Mouse (Mus musculus): Measurements from ENCODE around the gene Rpn1.
A peak's percentile ranks its signal among the peaks of the same experiment; 100 is the strongest.
"Not testable (repeated sequence)": the region's sequence is repeated elsewhere in the genome, so short reads cannot be mapped to it uniquely, and the experiment has no call there.

The Rpn1 gene

GRCm38 (mm10) chr6:88123150-88123857 lies 39.0 kb downstream of the Rpn1 start:
- DNase-seq = peak; percentile 49

DNA sequence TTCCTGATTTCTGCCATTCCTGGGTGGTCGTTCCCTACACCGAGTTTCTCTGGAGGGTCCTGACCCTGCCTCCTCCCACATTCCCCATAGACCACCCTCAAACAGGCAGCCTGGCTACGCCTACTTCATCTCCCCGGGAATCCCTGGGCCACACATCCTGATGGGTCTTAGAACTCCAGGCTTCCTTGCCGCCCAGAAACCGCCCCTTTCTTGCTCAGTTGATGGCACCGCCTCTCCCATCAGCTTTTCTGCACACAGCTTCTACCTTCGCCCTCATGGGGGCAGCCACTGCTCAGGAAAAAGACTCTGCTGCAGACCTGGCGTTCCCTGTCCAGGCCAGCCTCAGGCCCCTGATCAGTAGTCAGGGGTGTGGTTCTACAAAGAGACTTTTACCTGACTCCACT lies 39.6 kb downstream of the Rpn1 start:
- DNase-seq = peak; percentile 76

GRCm38 (mm10) chr6:88124551-88124950 lies 40.3 kb downstream of the Rpn1 start:
- no peak for DNase-seq

GRCm38 (mm10) chr6:88125815-88126214 lies 41.5 kb downstream of the Rpn1 start:
- DNase-seq = not testable (repeated sequence)

DNA sequence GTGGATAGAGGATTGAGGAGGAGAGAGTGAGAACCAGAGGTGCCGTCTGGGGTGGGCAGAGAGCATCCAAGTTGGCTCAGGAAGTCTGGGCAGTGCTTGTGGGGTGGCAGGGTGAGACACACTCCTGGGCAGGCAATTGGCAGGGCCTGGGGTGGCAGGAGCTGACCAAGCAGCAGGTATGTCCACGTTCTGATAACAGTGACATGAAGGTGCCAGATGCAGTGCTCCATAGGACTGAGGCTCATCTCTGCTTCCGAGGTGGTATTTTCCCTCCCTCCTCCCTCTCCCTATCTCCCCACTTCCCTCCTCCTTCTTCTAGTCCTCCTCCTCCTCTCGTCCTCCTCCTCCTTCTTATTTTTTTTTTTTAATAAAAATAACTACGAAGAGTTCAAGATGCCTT lies 47.2 kb downstream of the Rpn1 start:
- DNase-seq = no peak

GRCm38 (mm10) chr6:88132051-88132450 lies 47.8 kb downstream of the Rpn1 start:
- peak; percentile 82 for DNase-seq

DNA sequence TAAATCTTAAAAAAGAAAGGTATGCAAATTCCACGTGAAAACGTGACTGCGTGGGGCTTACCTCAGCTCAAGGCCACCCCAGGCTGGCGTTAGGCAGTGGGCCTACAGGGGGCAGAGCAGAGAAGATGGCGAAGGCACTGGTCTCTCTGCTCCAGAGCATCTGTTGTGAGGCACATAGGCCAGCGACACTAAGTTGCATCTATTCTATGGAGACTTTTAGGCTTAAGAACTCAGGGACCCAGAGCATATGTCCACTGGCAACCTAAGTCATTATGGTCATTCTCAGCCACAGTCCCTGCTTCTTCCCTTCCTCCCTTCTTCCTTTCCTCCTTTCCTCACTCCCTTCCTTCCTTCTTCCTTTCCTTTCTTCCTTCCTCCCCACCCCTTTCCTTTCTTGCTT lies 48.8 kb downstream of the Rpn1 start:
- DNase-seq = no peak

DNA sequence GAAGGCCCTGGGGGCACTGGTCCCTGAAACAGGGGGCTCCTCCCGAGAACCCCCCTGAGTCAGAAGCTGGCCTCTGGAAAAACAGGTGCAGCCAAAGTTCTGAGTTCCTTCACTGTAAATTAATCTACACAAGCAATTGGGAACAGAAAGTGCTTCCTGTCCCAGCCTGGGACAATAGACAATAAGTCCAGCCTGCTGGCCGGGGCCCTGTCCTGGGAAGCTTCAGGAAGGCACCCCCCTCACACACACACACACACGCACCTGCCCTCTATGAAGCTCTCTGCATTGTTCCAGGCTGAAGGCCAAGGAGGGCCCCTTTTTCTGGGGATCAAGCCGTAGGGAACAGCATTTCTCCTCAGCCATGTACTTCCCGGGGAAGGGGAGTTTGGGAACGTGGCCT lies 49.6 kb downstream of the Rpn1 start:
- peak; percentile 33 for DNase-seq

- DNase-seq = peak; percentile 70
Observed at GRCm38 (mm10) chr6:88136201-88136631, 51.9 kb downstream of the Rpn1 start.

DNA sequence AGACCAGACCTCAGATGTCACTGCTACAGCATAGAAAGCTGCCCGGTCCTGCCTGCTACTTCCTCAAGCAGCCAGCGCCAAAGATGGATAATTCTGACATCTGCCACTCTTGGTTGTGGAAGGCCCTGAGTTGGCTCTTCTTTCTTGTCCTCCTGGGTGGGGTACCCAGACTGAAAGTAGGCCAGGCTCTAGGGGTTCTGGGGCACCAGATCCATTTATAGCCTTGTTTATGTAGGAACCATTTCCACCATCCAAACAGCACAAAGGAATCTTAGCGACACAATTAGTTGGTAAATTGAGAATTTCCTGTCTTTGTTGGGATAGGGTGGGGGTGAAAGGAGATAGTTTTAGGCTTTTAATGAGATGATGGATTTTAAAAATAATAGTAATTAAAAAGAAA lies 54.2 kb downstream of the Rpn1 start:
- DNase-seq = no peak

- no peak for DNase-seq
Observed at GRCm38 (mm10) chr6:88140264-88140663, 56.0 kb downstream of the Rpn1 start.

DNA sequence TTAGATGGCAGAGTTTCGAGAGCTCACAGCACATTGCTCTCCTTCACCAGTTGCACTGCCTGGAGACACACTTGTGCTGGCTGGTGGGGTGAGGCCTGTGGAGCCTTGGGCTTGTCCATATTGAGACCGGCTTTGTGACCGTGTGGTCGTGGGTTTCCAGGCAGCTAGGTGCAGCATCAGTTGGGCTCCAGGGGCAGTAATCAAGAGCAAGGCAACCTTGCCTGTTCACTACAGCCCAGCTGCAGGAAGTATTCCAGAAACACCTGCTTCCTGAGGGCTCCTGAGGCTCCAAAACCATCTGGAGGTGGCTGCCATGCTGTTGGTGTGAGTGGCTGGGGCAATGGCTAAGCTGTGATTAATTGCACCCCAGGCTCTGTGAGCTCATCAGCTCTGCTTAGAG lies 61.5 kb downstream of the Rpn1 start:
- no peak for DNase-seq

GRCm38 (mm10) chr6:88146576-88146975 lies 62.3 kb downstream of the Rpn1 start:
- DNase-seq = no peak

- peak; percentile 23 for DNase-seq
Observed at GRCm38 (mm10) chr6:88147411-88148003, 63.2 kb downstream of the Rpn1 start.

- no peak for DNase-seq
Observed at GRCm38 (mm10) chr6:88151335-88151734, 67.1 kb downstream of the Rpn1 start.

GRCm38 (mm10) chr6:88152127-88152705 lies 67.9 kb downstream of the Rpn1 start:
- DNase-seq = no peak

DNA sequence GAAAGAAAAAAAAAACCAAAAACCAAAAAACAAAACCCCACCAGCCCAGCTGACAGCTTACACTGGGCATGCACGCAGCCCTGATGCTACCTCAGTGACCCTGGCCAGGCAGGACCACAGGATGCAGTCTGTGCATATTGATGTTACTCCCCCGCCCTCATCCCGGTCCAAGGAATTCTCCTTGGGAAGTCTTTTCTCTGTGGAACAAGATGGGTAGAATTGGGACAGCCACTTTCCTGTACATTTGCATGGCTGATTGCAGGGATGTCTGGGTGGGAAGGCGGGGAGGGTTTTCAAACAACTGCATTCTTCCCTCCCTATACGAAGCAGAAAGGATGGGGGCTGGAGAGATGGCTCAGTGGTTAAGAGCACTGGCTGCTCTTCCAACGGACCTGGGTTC lies 68.7 kb downstream of the Rpn1 start:
- no peak for DNase-seq

Data from retina, postnatal 1 day (tissue).